Mouse (Mus musculus): ENCODE measurements around the gene Pygo2. TPM values are rescaled to one million over a fixed set of nuclear protein-coding genes. Genes with fewer than 3 reads are reported as not detected.

Gene Pygo2
- polyA plus RNA-seq (2012; rRNA removed) = 179 and 285 TPM in 2 replicates

GRCm38 (mm10) chr3:89430171-89431159 is at the start of gene Pygo2:
Gene Pygo2 (plus strand): TSS chr3:89430214.

GRCm38 (mm10) chr3:89394006-89394893 is 35.8 kb upstream of the Pygo2 start, which contains the start of gene Zbtb7b:
Gene Zbtb7b (minus strand): TSS chr3:89394776.

GRCm38 (mm10) chr3:89402693-89403092 is 27.3 kb upstream of the Pygo2 start, which contains the start of gene Lenep:
Gene Lenep (minus strand): TSS chr3:89402793.

GRCm38 (mm10) chr3:89411490-89412393 is 18.3 kb upstream of the Pygo2 start, which contains the start of gene Flad1:
Gene Flad1 (minus strand): TSS chr3:89411870.

GRCm38 (mm10) chr3:89418170-89418860 is 11.7 kb upstream of the Pygo2 start, which contains the start of the genes Cks1b and Shc1:
Gene Cks1b (minus strand): TSS chr3:89418383.
Gene Shc1 (plus strand): TSS chr3:89418443.

GRCm38 (mm10) chr3:89436176-89437113 is 6.4 kb downstream of the Pygo2 start, which contains the start of gene Pbxip1:
Gene Pbxip1 (plus strand): TSS chr3:89436706.

GRCm38 (mm10) chr3:89454401-89455177 is 24.6 kb downstream of the Pygo2 start, which contains the start of gene Pmvk:
Gene Pmvk (plus strand): TSS chr3:89454541.

Other genes starting within 250 kb of the Pygo2 start
- 63.7 and 65.9 TPM in 2 replicates for gene Fam189b, start 247.1 kb upstream of the Pygo2 start, polyA plus RNA-seq (2012; rRNA removed)
- 61.5 and 89.3 TPM in 2 replicates for gene Gba, start 227.3 kb upstream of the Pygo2 start, polyA plus RNA-seq (2012; rRNA removed)
- 59.8 and 60.5 TPM in 2 replicates for gene Thbs3, start 215.0 kb upstream of the Pygo2 start, polyA plus RNA-seq (2012; rRNA removed)
- gene Mtx1, start 203.1 kb upstream of the Pygo2 start, polyA plus RNA-seq (2012; rRNA removed) = 229 and 256 TPM in 2 replicates
- 16.1 and 33.4 TPM in 2 replicates for gene Muc1, start 201.2 kb upstream of the Pygo2 start, polyA plus RNA-seq (2012; rRNA removed)
- 267 and 351 TPM in 2 replicates for gene Krtcap2, start 184.2 kb upstream of the Pygo2 start, polyA plus RNA-seq (2012; rRNA removed)
- 16.5 and 20.5 TPM in 2 replicates for gene Trim46, start 183.9 kb upstream of the Pygo2 start, polyA plus RNA-seq (2012; rRNA removed)
- 503 and 662 TPM in 2 replicates for gene Dpm3, start 170.9 kb upstream of the Pygo2 start, polyA plus RNA-seq (2012; rRNA removed)
- gene Slc50a1, start 159.6 kb upstream of the Pygo2 start, polyA plus RNA-seq (2012; rRNA removed) = 203 and 215 TPM in 2 replicates
- gene Efna1, start 149.1 kb upstream of the Pygo2 start, polyA plus RNA-seq (2012; rRNA removed) = 43.0 and 48.2 TPM in 2 replicates
- gene Efna3, start 107.2 kb upstream of the Pygo2 start, polyA plus RNA-seq (2012; rRNA removed) = 1.9 and 5.0 TPM in 2 replicates
- 36.4 and 44.7 TPM in 2 replicates for gene Efna4, start 92.2 kb upstream of the Pygo2 start, polyA plus RNA-seq (2012; rRNA removed)
- gene Adam15, start 80.2 kb upstream of the Pygo2 start, polyA plus RNA-seq (2012; rRNA removed) = 179 and 187 TPM in 2 replicates
- gene Dcst2, start 68.2 kb upstream of the Pygo2 start, polyA plus RNA-seq (2012; rRNA removed) = 0.23 and 0.62 TPM in 2 replicates
- 0.30 and 0.32 TPM in 2 replicates for gene Dcst1, start 65.0 kb upstream of the Pygo2 start, polyA plus RNA-seq (2012; rRNA removed)
- gene Zbtb7b, start 35.4 kb upstream of the Pygo2 start, polyA plus RNA-seq (2012; rRNA removed) = 68.2 and 77.9 TPM in 2 replicates
- 2.0 TPM in 1 of 2 replicates, not detected in the other for gene Lenep, start 27.4 kb upstream of the Pygo2 start, polyA plus RNA-seq (2012; rRNA removed)
- 34.7 and 49.3 TPM in 2 replicates for gene Flad1, start 18.3 kb upstream of the Pygo2 start, polyA plus RNA-seq (2012; rRNA removed)
- 40.3 and 61.0 TPM in 2 replicates for gene Cks1b, start 11.8 kb upstream of the Pygo2 start, polyA plus RNA-seq (2012; rRNA removed)
- gene Shc1, start 11.8 kb upstream of the Pygo2 start, polyA plus RNA-seq (2012; rRNA removed) = 116 and 134 TPM in 2 replicates
- gene Pbxip1, start 6.5 kb downstream of the Pygo2 start, polyA plus RNA-seq (2012; rRNA removed) = 80.0 and 83.8 TPM in 2 replicates
- gene Pmvk, start 24.3 kb downstream of the Pygo2 start, polyA plus RNA-seq (2012; rRNA removed) = 17.7 and 21.3 TPM in 2 replicates
- 8.1 and 8.4 TPM in 2 replicates for gene Kcnn3, start 90.0 kb downstream of the Pygo2 start, polyA plus RNA-seq (2012; rRNA removed)

Measured in ovary, adult 2 months (tissue).